Mouse (Mus musculus) megakaryocyte, embryonic 14.5 days (primary cell): ENCODE data around the gene Washc1.

Source experiments
- FLI1 ChIP-seq: IDR thresholded peaks from 2 replicates; pipeline ENCODE4 v1.6.1; 2012; ENCODE audit warnings: low read length, inconsistent platforms, mixed read lengths
- GATA1 ChIP-seq: IDR thresholded peaks from 3 replicates; pipeline ENCODE4 v1.6.1; 2012; ENCODE audit warnings: mixed read lengths, low read length, inconsistent platforms, borderline replicate concordance

DNA sequence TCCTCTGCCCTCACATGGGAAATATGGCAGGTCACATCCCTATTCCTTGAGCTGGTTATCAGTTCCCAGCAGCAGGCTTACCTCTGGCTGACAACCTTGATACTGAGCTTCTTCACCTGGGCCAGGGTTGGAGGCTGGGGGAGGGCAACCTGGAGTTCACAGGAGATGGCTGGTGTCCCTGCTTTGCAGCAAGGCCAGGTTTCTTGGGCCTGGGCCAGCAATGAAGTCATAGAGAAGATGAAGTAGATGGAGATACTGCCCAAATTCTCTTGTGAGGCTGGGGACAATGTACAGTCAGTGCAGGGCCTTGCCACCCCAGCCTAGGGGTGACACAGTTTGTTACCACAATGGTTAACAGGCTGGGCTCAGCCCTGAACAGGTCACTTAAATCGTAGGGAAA lies 9.4 kb downstream of the Washc1 start:
- TF ChIP-seq GATA1: no peak
- TF ChIP-seq FLI1: no peak
